Mouse (Mus musculus) midbrain, embryonic 12.5 days (tissue): ENCODE results near the gene Kcne3. TPM values are rescaled to one million over a fixed set of nuclear protein-coding genes. Genes with fewer than 3 reads are reported as not detected.
A peak's percentile ranks its signal among the peaks of the same experiment; 100 is the strongest.

Source experiments
- ATAC-seq: fragments of 200-750 bp; cut with Nextera tagmentation; 2 replicates; pipeline ENCODE4 v1.8.0; 2017; ENCODE audit warnings: low read depth, moderate TSS enrichment, moderate library complexity; ENCODE audit not compliant: low FRiP score
- H3K27ac ChIP-seq: fragments of 300-500 bp; sonication (generic); replicated peaks from 2 replicates; pipeline ENCODE4 v1.5.1; 2016; ENCODE audit warnings: mild to moderate bottlenecking
- H3K27me3 ChIP-seq: fragments of 300-500 bp; sonication (generic); 2 replicates; pipeline ENCODE4 v1.6.1; 2016; ENCODE audit warnings: mild to moderate bottlenecking
- H3K36me3 ChIP-seq: fragments of 300-500 bp; sonication (generic); 2 replicates; pipeline ENCODE4 v1.6.1; 2016
- H3K4me1 ChIP-seq: fragments of 300-500 bp; sonication (generic); 2 replicates; pipeline ENCODE4 v1.6.1; 2016
- H3K4me2 ChIP-seq: fragments of 300-500 bp; sonication (generic); replicated peaks from 2 replicates; pipeline ENCODE4 v1.6.1; 2016; ENCODE audit warnings: mild to moderate bottlenecking, moderate library complexity
- H3K4me3 ChIP-seq: fragments of 300-500 bp; sonication (generic); 2 replicates; pipeline ENCODE4 v1.5.1; 2016; ENCODE audit warnings: mild to moderate bottlenecking
- H3K9ac ChIP-seq: fragments of 300-500 bp; sonication (generic); replicated peaks from 2 replicates; pipeline ENCODE4 v1.6.1; 2016; ENCODE audit warnings: mild to moderate bottlenecking, moderate library complexity
- H3K9me3 ChIP-seq: fragments of 300-500 bp; sonication (generic); 2 replicates; pipeline ENCODE4 v1.6.1; 2016; ENCODE audit warnings: mild to moderate bottlenecking
- WGBS: fragments of 180-500 bp; shearing (Covaris S2); methylation state at CpG from one replicate; pipeline ENCODE4 v1.1.7; 2016; 5-methylcytosine and 5-hydroxymethylcytosine counted together
- polyA plus RNA-seq: library from polyadenylated mRNA; unstranded; fragments of >200 nt; fragmentation: Nextera tagmentation; extraction: Ambion mirVana; gene quantifications from 2 replicates; pipeline ENCODE4 v1.2.1, GENCODE M21; 2016

Gene Kcne3
- polyA plus RNA-seq, 1 experiment from 2014 or later = 1.5 TPM

- Histone ChIP-seq H3K4me2 (peak within 1 kb of the TSS; percentile 68), H3K9me3 (no peaks in the 10 kb centered on the region), H3K4me1 (peaks cover 9% of the 10 kb centered on the region), H3K36me3 (no peaks in the 10 kb centered on the region), H3K4me3 (peak within 1 kb of the TSS; percentile 59), H3K27ac (peak within 1 kb of the TSS; percentile 92), H3K27me3 (no peaks in the 10 kb centered on the region), H3K9ac (peak within 1 kb of the TSS; percentile 70)
- under 1% methylated on average over 49 of the region's 72 CpGs for WGBS
- peak; percentile 97 for ATAC-seq
Measured at GRCm38 (mm10) chr7:100227158-100227875, 51.0 kb downstream of the Kcne3 start, which contains the start of gene Pgm2l1. Pgm2l1 (plus strand) TSS chr7:100227394.

GRCm38 (mm10) chr7:100227896-100228525 is 51.7 kb downstream of the Kcne3 start:
- peak overlapping the region; percentile 92 for H3K27ac ChIP-seq
- no peaks in the 10 kb centered on the region for H3K27me3 ChIP-seq
- H3K4me3 ChIP-seq = peak overlapping the region; percentile 59
- peak; percentile 66 for ATAC-seq
- 1% methylated on average over 23 of the region's 23 CpGs for WGBS
- H3K9ac ChIP-seq = peak overlapping the region; percentile 70
- peaks cover 9% of the 10 kb centered on the region for H3K4me1 ChIP-seq
- no peaks in the 10 kb centered on the region for H3K9me3 ChIP-seq
- H3K4me2 ChIP-seq = peak overlapping the region; percentile 68
- no peaks in the 10 kb centered on the region for H3K36me3 ChIP-seq

GRCm38 (mm10) chr7:100228957-100229356 is 52.7 kb downstream of the Kcne3 start:
- H3K27ac ChIP-seq = no peak overlapping the region
- H3K36me3 ChIP-seq = no peaks in the 10 kb centered on the region
- peaks cover 9% of the 10 kb centered on the region for H3K4me1 ChIP-seq
- H3K9me3 ChIP-seq = no peaks in the 10 kb centered on the region
- peak overlapping the region; percentile 70; the same call in 1 of the 2 replicates for H3K9ac ChIP-seq
- H3K4me2 ChIP-seq = peak overlapping the region; percentile 68
- WGBS = 72% methylated on average over 3 of the region's 3 CpGs
- no peaks in the 10 kb centered on the region for H3K27me3 ChIP-seq
- H3K4me3 ChIP-seq = peak overlapping the region; percentile 59
- no peak for ATAC-seq

GRCm38 (mm10) chr7:100230646-100231045 is 54.3 kb downstream of the Kcne3 start:
- Histone ChIP-seq H3K36me3 (no peaks in the 10 kb centered on the region), H3K4me2 (no peak overlapping the region), H3K27me3 (no peaks in the 10 kb centered on the region), H3K9me3 (no peaks in the 10 kb centered on the region), H3K9ac (no peak overlapping the region), H3K4me1 (peaks cover 12% of the 10 kb centered on the region), H3K27ac (no peak overlapping the region), H3K4me3 (no peak overlapping the region)
- WGBS = 91% methylated on average over 1 of the region's 1 CpGs
- ATAC-seq = no peak

GRCm38 (mm10) chr7:100231661-100232060 is 55.4 kb downstream of the Kcne3 start:
- no peaks in the 10 kb centered on the region for H3K27me3 ChIP-seq
- H3K4me1 ChIP-seq = peaks cover 12% of the 10 kb centered on the region
- H3K9ac ChIP-seq = no peak overlapping the region
- H3K9me3 ChIP-seq = no peaks in the 10 kb centered on the region
- ATAC-seq = no peak
- no peak overlapping the region for H3K4me3 ChIP-seq
- no peaks in the 10 kb centered on the region for H3K36me3 ChIP-seq
- H3K27ac ChIP-seq = no peak overlapping the region
- no peak overlapping the region for H3K4me2 ChIP-seq
- 50% methylated on average over 1 of the region's 1 CpGs for WGBS

- H3K36me3 ChIP-seq = no peaks in the 10 kb centered on the region
- no peaks in the 10 kb centered on the region for H3K9me3 ChIP-seq
- no peak overlapping the region for H3K4me2 ChIP-seq
- no peak for ATAC-seq
- H3K27me3 ChIP-seq = no peaks in the 10 kb centered on the region
- H3K9ac ChIP-seq = no peak overlapping the region
- peaks cover 6% of the 10 kb centered on the region for H3K4me1 ChIP-seq
- H3K4me3 ChIP-seq = no peak overlapping the region
- no peak overlapping the region; the same call in 1 of the 2 replicates for H3K27ac ChIP-seq
Measured at GRCm38 (mm10) chr7:100233681-100234080, 57.4 kb downstream of the Kcne3 start.

Other genes starting within 250 kb of the Kcne3 start
- gene Rnf169, start 196.1 kb upstream of the Kcne3 start, polyA plus RNA-seq = 7.4 and 7.8 TPM in 2 replicates
- gene Chrdl2, start 170.3 kb upstream of the Kcne3 start, polyA plus RNA-seq = not detected in 2 replicates
- 78.4 and 86.3 TPM in 2 replicates for gene Pold3, start 54.9 kb upstream of the Kcne3 start, polyA plus RNA-seq
- 15.7 and 16.9 TPM in 2 replicates for gene Lipt2, start 17.2 kb upstream of the Kcne3 start, polyA plus RNA-seq
- 11.8 and 14.3 TPM in 2 replicates for gene Pgm2l1, start 50.9 kb downstream of the Kcne3 start, polyA plus RNA-seq
- gene P4ha3, start 109.0 kb downstream of the Kcne3 start, polyA plus RNA-seq = 4.4 and 4.7 TPM in 2 replicates
- 39.5 and 41.0 TPM in 2 replicates for gene C2cd3, start 195.7 kb downstream of the Kcne3 start, polyA plus RNA-seq
- 108 and 109 TPM in 2 replicates for gene Ppme1, start 195.8 kb downstream of the Kcne3 start, polyA plus RNA-seq